Mouse (Mus musculus): Measurements from ENCODE around the gene Gdpd5.

Gdpd5 gene

GRCm38 (mm10) chr7:99381214-99382087 is at the start of gene Gdpd5:
TSS of gene Gdpd5 (plus strand) at chr7:99381414.
- DNase-seq (ENCODE audit: low read depth, low spot score): peak; percentile 98

DNA sequence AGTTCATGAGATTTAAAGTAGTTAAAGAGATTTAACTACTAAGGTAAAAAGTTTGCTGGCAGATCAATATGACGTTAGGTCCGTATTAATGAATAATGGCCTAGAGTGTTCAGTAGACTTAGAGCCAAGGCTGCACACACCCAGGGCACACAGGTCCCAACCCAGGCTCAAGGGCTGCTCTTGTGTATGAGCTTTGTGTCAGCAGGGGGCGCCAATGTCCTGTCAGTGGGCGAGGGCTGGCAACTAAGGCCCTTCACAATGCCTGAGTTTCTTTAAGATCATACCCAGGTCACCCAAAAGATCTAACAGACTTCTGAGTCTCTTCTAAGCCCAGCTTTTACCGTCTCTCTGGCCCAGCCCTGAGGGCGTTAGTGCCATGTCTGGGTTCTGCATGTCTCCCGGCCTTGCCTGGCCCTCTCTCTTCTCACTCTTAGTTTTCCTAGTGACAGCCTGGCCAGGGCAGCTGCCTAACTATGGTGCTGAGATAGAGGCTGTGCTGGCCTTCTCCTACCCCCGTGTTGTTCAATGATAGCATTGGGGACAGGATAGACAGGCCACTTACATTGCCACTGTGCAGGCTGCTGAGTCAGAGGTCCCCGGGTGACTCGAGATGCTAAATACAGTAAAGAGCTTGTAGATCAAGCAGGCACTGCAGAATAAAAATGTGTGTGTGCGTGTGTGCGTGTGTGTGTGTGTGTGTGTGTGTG is 48.3 kb upstream of the Gdpd5 start:
- DNase-seq (ENCODE audit: low read depth, low spot score): peak; percentile 69

- DNase-seq (ENCODE audit: low read depth, low spot score): no peak
These were observed 40.5 kb upstream of the Gdpd5 start for GRCm38 (mm10) chr7:99340736-99341135.

DNA sequence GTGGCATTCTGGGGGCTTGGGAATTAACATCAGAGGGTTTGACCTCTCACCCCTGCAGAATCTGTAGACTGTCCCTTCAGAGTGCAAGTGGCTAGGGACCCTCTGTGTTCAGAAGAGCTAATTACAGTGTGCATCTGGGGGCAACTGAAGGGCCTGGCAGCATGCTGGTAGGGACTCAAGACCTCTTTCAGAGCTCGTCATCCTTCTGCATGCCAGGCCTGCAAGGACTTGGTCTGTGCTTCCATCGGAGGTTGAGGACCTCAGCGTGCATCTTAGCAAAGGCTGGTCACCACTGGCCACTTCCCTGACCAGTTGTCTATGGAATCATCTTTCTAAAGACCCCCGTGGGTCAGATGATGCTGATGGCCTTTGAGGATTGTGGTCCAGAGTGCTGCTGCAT is 37.6 kb upstream of the Gdpd5 start:
- no peak for DNase-seq (ENCODE audit: low read depth, low spot score)

GRCm38 (mm10) chr7:99347268-99347667 is 33.9 kb upstream of the Gdpd5 start:
- DNase-seq (ENCODE audit: low read depth, low spot score): no peak

DNA sequence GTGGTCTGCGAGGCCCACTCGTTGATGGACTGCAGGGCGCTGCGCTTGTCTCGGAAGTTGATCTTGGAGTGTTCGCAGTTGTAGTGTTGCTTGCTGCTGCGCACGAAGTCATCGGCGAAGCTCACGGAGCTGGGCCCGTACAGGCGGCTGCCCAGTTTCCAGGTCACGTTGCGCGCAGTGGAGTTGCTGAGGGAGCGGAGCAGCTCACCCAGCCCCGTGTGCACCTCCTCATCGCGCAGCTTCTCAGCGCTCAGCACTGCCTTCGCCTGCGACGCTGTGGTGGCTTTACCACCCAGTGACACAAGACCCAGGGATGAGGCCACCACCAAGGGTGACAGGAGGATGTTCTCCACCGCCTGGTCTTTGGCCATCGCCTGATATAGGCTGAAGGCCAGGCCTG is 32.3 kb upstream of the Gdpd5 start:
- no peak for DNase-seq (ENCODE audit: low read depth, low spot score)

DNA sequence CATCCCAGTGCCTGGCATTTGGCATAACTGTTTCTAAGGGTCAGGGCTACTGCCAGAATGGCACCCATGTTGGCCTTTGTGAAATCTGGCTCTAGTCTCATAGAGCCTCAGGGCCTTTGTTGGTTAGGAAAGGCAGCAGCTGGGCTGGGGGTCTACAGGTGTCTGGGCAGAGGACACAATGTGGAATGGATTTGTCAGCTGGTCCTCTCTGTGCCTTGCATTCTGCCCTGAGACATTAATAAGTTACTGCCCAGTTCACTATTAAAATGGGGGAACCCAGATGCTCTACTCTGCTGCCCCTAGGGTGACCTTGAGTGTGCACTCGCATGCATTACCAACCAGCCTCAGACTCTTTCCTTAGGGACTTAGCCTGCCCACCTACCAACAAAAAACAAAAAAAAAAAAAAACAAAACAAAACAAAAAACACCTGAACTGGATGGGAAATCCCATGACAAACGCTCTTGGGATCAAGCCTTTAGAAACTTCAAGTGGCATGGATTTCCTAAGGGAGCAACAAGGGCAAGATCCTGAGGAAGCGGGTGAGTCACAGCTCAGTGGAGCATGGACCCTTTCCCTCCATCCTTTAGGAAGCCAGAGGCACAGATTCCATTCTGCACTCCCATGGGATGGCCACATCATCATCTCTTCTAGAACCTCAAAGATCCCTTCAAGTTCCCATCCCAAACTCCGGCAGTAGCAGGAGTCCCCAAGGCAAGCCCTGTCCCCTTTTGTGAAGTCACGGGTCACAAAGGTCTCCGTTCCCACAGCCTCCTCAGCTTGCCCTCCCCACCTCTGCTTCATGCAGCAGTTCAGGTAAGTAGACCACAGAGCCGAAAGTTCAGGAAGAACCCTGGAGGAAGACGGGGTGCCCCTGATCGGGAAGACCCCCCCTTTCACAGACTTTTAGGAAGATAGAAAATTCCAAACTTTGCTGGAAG is 31.2 kb upstream of the Gdpd5 start:
- DNase-seq (ENCODE audit: low read depth, low spot score): no peak

GRCm38 (mm10) chr7:99351104-99351801 is 30.0 kb upstream of the Gdpd5 start:
- no peak for DNase-seq (ENCODE audit: low read depth, low spot score)

DNA sequence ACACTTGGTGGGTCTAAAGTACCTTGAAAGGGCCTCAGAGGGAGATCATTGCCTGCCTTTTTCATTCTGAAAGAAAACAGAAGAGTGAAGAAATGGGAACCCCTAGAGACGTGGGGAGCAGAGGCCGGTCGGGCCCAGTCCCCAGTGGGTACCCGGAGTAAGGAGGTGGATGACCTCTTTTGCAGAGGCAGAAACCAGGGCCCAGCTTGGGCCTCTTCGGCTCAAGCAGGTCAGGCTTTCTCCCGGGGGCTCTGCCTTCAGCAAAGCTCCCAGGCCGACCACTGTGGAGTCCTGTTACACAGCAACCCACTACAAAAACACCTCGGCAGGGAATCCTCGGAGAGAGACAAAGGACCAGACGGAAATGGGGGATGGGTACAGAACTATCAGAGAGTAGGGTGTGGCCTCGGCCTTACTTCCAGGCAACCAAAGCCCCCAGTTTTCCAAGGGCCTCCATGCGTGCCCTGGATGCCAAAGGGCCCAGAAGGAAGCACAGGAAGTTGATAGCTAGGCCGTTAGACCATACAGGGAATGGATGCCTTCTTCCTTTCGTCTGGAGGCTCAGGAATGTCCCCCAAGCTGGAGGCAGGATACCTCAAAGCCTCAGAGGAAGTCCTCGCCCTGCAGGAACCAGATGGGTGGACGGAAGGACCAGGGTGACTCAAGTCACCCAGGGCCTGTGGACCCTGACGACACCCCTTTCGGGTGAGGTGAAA is 29.3 kb upstream of the Gdpd5 start:
- DNase-seq (ENCODE audit: low read depth, low spot score): no peak

DNA sequence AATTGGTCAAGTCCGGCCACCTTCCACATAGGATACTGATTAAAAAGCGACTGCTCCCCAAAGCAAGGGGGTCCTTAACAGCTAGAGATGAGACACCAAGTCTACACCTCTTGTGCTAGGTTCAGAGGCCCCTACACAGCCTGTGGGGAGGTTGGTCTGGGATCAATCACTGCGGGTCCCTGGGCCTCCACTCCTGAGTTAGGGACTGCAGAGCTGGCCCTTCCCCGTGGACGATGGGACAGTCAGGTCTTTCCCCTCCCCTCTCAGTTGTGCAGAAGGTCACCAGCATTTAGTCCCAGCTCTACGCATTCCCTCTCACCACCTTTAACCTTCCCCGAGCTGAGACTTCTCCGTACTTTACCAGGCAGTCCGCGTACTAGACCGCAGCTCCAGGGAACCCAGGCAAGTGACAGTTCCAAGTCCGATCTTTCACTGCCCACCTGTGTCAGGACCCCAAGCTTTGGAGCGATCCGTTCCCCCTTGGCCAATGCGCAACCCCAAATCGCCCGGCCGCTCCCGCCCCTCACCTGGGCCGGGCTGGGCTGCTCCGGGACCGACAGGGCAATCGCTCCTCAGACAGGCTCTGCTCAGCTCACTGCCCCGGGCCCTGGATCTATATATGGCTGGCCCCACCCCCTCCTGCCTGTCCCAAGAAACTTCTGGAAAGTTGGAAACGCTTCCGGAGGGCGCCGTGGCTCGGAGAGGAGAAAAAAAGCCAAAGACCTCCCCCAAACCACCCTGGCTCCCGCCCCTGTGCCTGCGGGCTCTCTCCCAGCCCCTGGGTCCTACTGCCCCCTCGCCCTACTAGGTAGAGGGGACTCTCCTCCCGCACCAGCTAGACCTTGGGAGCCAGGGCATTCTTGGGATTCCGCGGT is 28.5 kb upstream of the Gdpd5 start, which contains the start of gene Serpinh1:
Serpinh1 (minus strand) TSS at position 714 of the 875 bp plus-strand sequence.
- DNase-seq (ENCODE audit: low read depth, low spot score): no peak

DNA sequence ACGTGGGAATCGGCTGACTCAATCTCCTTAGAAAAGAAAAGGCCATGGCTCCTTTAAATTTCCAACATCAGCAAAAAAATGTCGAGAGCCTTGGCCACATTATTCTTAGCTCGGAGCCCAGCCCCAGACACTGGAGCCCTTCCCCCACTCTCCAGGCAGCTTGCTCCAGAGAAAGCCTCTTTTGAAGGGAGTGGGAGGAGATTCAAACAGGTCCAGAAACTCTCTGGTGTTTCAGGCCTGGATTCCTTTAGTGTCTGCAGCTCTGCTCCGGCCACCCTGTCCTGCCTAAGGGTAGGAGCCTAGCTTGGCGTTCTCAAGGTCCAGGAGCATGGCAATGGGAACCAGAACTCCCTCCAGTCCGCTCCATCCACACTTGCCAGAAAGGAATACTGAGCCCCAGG is 25.5 kb upstream of the Gdpd5 start:
- DNase-seq (ENCODE audit: low read depth, low spot score): no peak

GRCm38 (mm10) chr7:99356244-99356930 is 24.8 kb upstream of the Gdpd5 start:
- no peak for DNase-seq (ENCODE audit: low read depth, low spot score)

GRCm38 (mm10) chr7:99357201-99357600 is 24.0 kb upstream of the Gdpd5 start:
- DNase-seq (ENCODE audit: low read depth, low spot score): no peak

GRCm38 (mm10) chr7:99358371-99358770 is 22.8 kb upstream of the Gdpd5 start:
- DNase-seq (ENCODE audit: low read depth, low spot score): no peak

DNA sequence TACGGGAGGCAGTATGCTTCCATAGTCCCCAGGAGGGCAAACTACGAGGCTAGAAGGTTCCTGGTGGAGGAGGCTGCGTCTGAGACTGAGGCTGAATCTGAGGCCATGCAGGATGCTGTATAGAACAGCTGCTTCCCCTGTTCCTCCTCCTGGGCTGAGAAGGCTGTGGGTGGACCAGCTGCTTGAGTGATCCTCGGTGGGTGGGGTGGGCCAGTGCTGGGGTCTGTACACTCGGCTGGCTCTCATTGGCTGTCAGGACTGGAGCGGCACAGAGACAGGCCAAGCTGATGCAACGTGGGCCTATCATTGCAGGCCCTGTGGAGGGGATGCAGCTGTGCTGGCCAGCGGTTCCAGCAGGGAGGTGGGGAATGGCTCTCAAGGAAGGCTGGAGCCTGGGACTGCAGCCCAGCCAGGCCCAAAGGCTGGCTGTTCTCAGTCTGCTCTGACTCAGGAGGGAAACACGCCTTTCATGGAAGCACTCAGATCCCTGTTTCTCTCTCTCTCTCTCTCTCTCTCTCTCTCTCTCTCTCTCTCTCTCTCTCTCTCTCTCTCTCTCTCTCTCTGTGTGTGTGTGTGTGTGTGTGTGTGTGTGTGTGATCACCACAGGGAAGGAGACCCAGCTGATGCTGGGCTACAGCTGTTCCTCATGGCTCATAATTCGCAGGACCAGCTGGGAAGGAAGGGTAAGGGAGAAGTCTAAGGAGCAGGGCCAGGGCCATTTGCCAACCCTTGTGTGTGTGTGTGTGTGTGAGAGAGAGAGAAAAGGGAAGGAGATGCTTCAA is 21.0 kb upstream of the Gdpd5 start:
- peak; percentile 17 for DNase-seq (ENCODE audit: low read depth, low spot score)

DNA sequence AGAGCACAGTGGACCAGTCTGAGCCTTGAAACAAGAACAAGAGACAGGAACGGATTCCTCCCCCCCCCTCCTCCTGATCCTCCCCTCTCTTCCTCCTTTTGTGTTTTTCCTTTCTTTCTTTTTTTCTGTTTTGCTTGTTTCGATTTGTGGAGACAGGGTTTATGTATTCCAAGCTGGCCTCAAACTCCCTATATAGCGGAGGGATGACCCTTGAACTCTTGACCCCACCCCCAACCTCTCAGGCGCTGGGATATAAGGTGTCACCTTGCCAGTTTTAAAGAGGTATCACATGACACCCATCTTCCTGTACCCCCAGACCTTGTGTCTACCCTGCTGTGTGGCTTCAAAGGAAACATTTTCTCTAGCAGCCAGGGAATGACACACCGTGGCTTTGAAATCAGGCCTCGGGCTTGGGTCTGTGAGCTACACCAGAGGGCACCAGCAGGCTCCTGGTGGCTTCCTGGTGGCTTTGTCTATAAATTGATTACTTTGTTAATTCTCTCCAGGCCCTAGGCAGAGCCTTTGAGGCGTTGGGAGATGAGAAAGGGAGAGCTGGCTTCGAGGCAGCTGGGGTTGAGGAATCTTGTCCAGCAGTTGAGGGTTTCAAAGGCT is 20.3 kb upstream of the Gdpd5 start:
- DNase-seq (ENCODE audit: low read depth, low spot score): no peak

DNA sequence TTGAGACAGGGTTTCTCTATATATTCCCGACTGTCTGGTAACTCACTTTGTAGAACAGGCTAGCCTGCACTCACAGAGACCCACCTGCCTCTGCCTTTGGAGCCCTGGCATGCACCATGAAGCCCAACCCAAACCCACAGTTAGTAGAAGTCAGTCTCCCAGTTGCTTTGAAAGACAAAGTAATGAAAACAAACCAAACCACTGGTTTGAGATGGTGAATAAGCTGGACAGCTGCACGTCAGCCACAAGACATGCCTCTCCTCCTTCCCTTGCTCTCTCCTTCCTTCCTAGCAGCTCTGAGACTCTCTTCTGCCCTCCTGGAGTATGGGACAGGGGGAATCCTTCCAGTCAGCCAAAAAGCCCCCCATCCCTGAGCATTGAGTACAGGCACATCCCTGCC is 19.1 kb upstream of the Gdpd5 start:
- no peak for DNase-seq (ENCODE audit: low read depth, low spot score)

DNA sequence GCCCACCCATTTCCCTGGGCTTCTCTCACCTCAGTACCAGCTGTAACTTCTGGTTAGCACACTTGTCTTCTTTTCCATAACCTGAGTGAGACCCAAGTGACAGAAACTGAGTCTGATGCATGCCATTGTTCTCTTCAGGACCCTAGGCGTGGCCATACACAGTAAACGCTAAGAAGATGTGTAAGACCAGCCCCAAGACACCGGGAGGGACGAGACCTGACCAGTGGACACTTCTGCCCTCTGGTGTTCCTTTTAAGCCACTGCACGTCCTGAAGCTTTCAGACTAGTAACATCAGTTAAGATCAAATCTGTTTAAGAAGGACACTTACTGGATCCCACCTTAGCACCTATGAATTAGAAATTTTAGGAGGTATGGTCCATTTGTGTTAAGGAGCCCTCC is 16.1 kb upstream of the Gdpd5 start:
- DNase-seq (ENCODE audit: low read depth, low spot score): peak; percentile 61

All from A20 (cell line).